Comparison of ENCODE assay signal across 18 mouse cellular contexts in the genomic region with DNA sequence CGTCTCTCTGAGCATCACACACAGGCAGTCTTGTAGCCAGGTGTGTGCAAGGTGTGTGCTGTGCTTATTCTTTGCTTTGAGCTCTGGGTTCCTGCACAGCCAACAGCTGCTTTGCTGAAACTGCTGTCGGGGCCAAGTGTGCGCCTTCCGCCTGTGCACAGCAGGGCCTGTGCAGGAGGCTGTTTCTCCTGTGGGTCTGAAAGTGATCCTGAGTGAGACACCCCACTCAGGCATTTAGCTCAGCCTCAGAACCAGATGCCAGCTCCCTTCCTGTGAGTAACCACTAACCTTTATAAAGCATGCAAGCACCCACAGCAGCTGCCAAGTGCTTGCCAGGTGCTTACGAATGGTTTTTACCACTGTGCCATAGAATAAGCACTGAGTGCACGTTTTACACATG.
DNase-seq lines count a peak whose midpoint lies in the region; ATAC-seq and TF ChIP-seq lines count a peak whose summit lies in the region.
"Had no signal": no experiment of that assay in that cellular context is flagged by ENCODE, and none has a peak within 500 bp of the region (broad histone marks: within the 10 kb centered on the region; RNA-seq: fewer than 3 reads in every experiment).

No protein-coding gene starts in this region.

- peak overlapping the region; percentile 66 for H3K27ac ChIP-seq in thymus, adult 2 months (ENCODE audit: control insufficient read depth, insufficient read depth, low read length)
- H3K27ac ChIP-seq: embryonic facial prominence, embryonic 12.5 days; forebrain, embryonic 13.5 days; hindbrain, embryonic 12.5 days had no signal

- TF ChIP-seq CTCF in thymus, adult 2 months (IDR thresholded peaks at IDR 0.05; ENCODE audit: borderline replicate concordance, control insufficient read depth, extremely low read depth, insufficient read depth, low read length, poor library complexity), result no peak

- peak; percentile 18 for DNase-seq in layer of hippocampus, adult 11-12 months (ENCODE audit: low spot score)
- DNase-seq in layer of hippocampus, postnatal 25 days (ENCODE audit: extremely low spot score in 1 of 2, low spot score in 1 of 2), result no peak
- peak; percentile 72 for DNase-seq in A20 (ENCODE audit: low read depth, low spot score)
- DNase-seq in thymus, adult 2 months, result peak; percentile 73
- no peak for DNase-seq in urinary bladder, postnatal 36 days (ENCODE audit: low spot score in 2 of 2)
- DNase-seq in cerebellum, postnatal 14 days, result no peak
- DNase-seq: adrenal gland, adult 8-10 months; cerebellum, postnatal 10 days; gastrocnemius, postnatal 10 days; kidney, postnatal 10 days; lung, embryonic 14.5 days had no signal

- no peak for TF ChIP-seq POLR2A in thymus, adult 2 months (IDR thresholded peaks at IDR 0.05; ENCODE audit: control insufficient read depth, extremely low read depth, insufficient read depth, low read length, poor library complexity)

- no peaks in the 10 kb centered on the region for H3K36me3 ChIP-seq in thymus, adult 2 months (ENCODE audit: control insufficient read depth, insufficient read depth, low read length)
- H3K36me3 ChIP-seq: embryonic facial prominence, embryonic 12.5 days; heart, embryonic 12.5 days; hindbrain, embryonic 12.5 days had no signal

- H3K4me1 ChIP-seq in thymus, adult 2 months (replicated peaks; ENCODE audit: control insufficient read depth, insufficient read depth, low read length), result peaks cover 17% of the 10 kb centered on the region
- H3K4me1 ChIP-seq: embryonic facial prominence, embryonic 12.5 days had no signal

- no peak overlapping the region for H3K4me3 ChIP-seq in thymus, adult 2 months (ENCODE audit: control insufficient read depth, insufficient read depth, low read length)
- H3K4me3 ChIP-seq: embryonic facial prominence, embryonic 12.5 days; forebrain, embryonic 13.5 days; heart, embryonic 12.5 days; hindbrain, embryonic 12.5 days had no signal

- WGBS in thymus, adult 2 months, result 5% methylated on average over 6 of the region's 6 CpGs

- H3K27me3 ChIP-seq in thymus, adult 2 months (ENCODE audit: control insufficient read depth, insufficient read depth, low read length), result no peaks in the 10 kb centered on the region
- H3K27me3 ChIP-seq: embryonic facial prominence, embryonic 12.5 days; forebrain, embryonic 13.5 days; heart, embryonic 12.5 days; hindbrain, embryonic 12.5 days had no signal

- ATAC-seq in common myeloid progenitor, adult 5-6 weeks (replicated peaks; ENCODE audit: low read depth, poor library complexity, severe bottlenecking), result 0 out of 2 replicates have a peak, but pooled peaks have one; percentile 47
- no peak for ATAC-seq in megakaryocyte, adult 5-6 weeks (ENCODE audit: poor library complexity, severe bottlenecking)
- ATAC-seq: forebrain, embryonic 13.5 days; intestine, postnatal 0 days had no signal

Comparison
In these comparisons a context has a peak if more than half of its experiments do, and no peak if none do; other contexts are left out.
1. DNase-seq: peak in layer of hippocampus, adult 11-12 months (single experiment), A20 (single experiment) and thymus, adult 2 months (single experiment); none in layer of hippocampus, postnatal 25 days (0 of 2), urinary bladder, postnatal 36 days (0 of 2) and cerebellum, postnatal 14 days (0 of 2).